Mouse (Mus musculus) MEL (cell line): ENCODE data around the gene Polr2e.

Experiments
- CTCF ChIP-seq, 3 experiments: IDR thresholded peaks in 2 of 3; conservative IDR thresholded peaks in 1 of 3; 2 replicates each; pipeline ENCODE4 v1.5.1; 2011 to 2012; ENCODE audit warnings: low read length in 3 of 3, low read depth in 2 of 3, mild to moderate bottlenecking in 2 of 3, improper control_type of control experiment in 1 of 3, inconsistent platforms in 1 of 3, mixed read lengths in 1 of 3, moderate library complexity in 1 of 3; ENCODE audit not compliant: control insufficient read depth in 1 of 3, insufficient read depth in 1 of 3, poor library complexity in 1 of 3, severe bottlenecking in 1 of 3
- E2F4 ChIP-seq: IDR thresholded peaks from 2 replicates; pipeline ENCODE4 v1.6.1; 2011; ENCODE audit warnings: low read depth, low read length, improper control_type of control experiment, borderline replicate concordance
- EP300 ChIP-seq, 2 experiments: IDR thresholded peaks; 2 replicates each; pipeline ENCODE4 v1.6.1; 2011; ENCODE audit warnings: improper control_type of control experiment in 2 of 2, low read length in 2 of 2, low read depth in 1 of 2, mild to moderate bottlenecking in 1 of 2
- GATA1 ChIP-seq: IDR thresholded peaks from 2 replicates; pipeline ENCODE4 v1.6.1; 2011; ENCODE audit warnings: low read depth, low read length, improper control_type of control experiment
- POLR2A ChIP-seq, 2 experiments: IDR thresholded peaks; 2 replicates each; pipeline ENCODE4 v1.6.1; 2011 to 2012; ENCODE audit warnings: low read length in 2 of 2, mild to moderate bottlenecking in 2 of 2, control low read depth in 1 of 2, improper control_type of control experiment in 1 of 2, low read depth in 1 of 2, moderate library complexity in 1 of 2; ENCODE audit not compliant: control insufficient read depth in 1 of 2, insufficient read depth in 1 of 2, poor library complexity in 1 of 2
- RCOR1 ChIP-seq: IDR thresholded peaks from 2 replicates; pipeline ENCODE4 v1.6.1; 2012; ENCODE audit warnings: low read depth, mild to moderate bottlenecking, inconsistent platforms, low read length, improper control_type of control experiment
- USF1 ChIP-seq: IDR thresholded peaks from 2 replicates; pipeline ENCODE4 v1.6.1; 2014; ENCODE audit warnings: low read depth, mild to moderate bottlenecking, inconsistent platforms, low read length, improper control_type of control experiment, moderate library complexity

DNA sequence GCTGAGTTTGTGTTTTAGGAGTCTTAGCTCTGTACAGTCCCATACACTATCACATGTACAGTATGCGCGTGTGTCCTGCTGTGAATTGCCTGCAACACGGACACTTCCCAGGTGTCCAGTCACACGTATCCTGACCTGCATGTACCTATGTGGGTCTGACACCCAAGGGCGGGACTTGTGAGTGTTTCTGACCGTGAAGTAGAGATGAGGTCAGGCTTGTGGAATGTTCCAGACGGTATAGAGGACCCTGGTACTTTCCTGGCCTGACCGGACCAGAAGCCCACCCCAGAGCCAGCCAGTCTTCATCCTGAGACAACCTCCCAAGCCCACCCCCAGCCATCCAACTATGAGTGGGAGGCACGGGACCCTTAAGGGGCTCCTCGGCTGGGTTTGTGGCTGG is 24.0 kb downstream of the Polr2e start:
- no peak for TF ChIP-seq RCOR1
- TF ChIP-seq CTCF (IDR thresholded peaks at IDR 0.05 in 2 of 3, conservative IDR thresholded peaks at IDR 0.05 in 1 of 3; ENCODE audit: control insufficient read depth in 1 of 3, insufficient read depth in 1 of 3, low read depth in 2 of 3, low read length in 3 of 3, poor library complexity in 1 of 3, severe bottlenecking in 1 of 3): no peak
- TF ChIP-seq GATA1: no peak
- no peak for TF ChIP-seq POLR2A (IDR thresholded peaks at IDR 0.05; ENCODE audit: control insufficient read depth in 1 of 2, insufficient read depth in 1 of 2, low read depth in 1 of 2, low read length in 2 of 2, poor library complexity in 1 of 2)
- no peak for TF ChIP-seq USF1
- no peak for TF ChIP-seq EP300 (IDR thresholded peaks at IDR 0.05; ENCODE audit: low read depth in 1 of 2, low read length in 2 of 2)
- no peak for TF ChIP-seq E2F4
